ENCODE assay signal across 8 mouse cellular contexts in genomic region chr1:75210136-75211087, GRCm38 (mm10). TPM values are rescaled to one million over a fixed set of nuclear protein-coding genes. Genes with fewer than 3 reads are reported as not detected.
A peak's percentile ranks its signal among the peaks of the same experiment; 100 is the strongest.
DNase-seq lines count a peak whose midpoint lies in the region; ATAC-seq and TF ChIP-seq lines count a peak whose summit lies in the region.

Gene Glb1l (minus strand): TSS chr1:75210813.
Gene Stk16 (plus strand): TSS chr1:75210838.

- TF ChIP-seq RAD21 in CH12.LX (IDR thresholded peaks at IDR 0.05; ENCODE audit: low read depth, low read length) = no peak

- H3K27ac ChIP-seq in CH12.LX (ENCODE audit: insufficient read depth, low read depth) = no peak within 1 kb of the TSS
- H3K27ac ChIP-seq in forebrain, embryonic 12.5 days = no peak within 1 kb of the TSS
- H3K27ac ChIP-seq in heart, postnatal 0 days (ENCODE audit: low read depth) = peak within 1 kb of the TSS; percentile 59
- H3K27ac ChIP-seq in liver, embryonic 16.5 days (ENCODE audit: low read length) = peak within 1 kb of the TSS; percentile 97
- H3K27ac ChIP-seq in neural tube, embryonic 13.5 days (replicated peaks) = 0 out of 2 replicates have a peak within 1 kb of the TSS, but pooled peaks have one; percentile 25
- H3K27ac ChIP-seq in testis, adult 2 months (ENCODE audit: control insufficient read depth, insufficient read depth, low read depth, low read length) = peak within 1 kb of the TSS; percentile 97

- dilution Hi-C loops in CH12.LX (cut with MboI; ENCODE audit: extremely low pct_ligation_motif_present, extremely low pct_unique_long_range_greater_than_20kb, low sequenced_read_pairs) = no loop called here

- 6% methylated on average over 42 of the region's 42 CpGs for WGBS in forebrain, embryonic 12.5 days
- 5% methylated on average over 42 of the region's 42 CpGs for WGBS in heart, postnatal 0 days
- 5% methylated on average over 42 of the region's 42 CpGs for WGBS in liver, embryonic 16.5 days (ENCODE audit: insufficient replicate concordance)
- 6% methylated on average over 42 of the region's 42 CpGs for whole genome bisulfite sequencing in neural tube, embryonic 13.5 days

- H3K27me3 ChIP-seq in CH12.LX (replicated peaks) = no peaks in the 10 kb centered on the region
- H3K27me3 ChIP-seq in forebrain, embryonic 12.5 days = peaks cover 9% of the 10 kb centered on the region
- H3K27me3 ChIP-seq in heart, postnatal 0 days (ENCODE audit: control insufficient read depth, insufficient read depth, low read length) = no peaks in the 10 kb centered on the region
- H3K27me3 ChIP-seq in liver, embryonic 16.5 days (ENCODE audit: control insufficient read depth, insufficient read depth, low read depth, low read length) = no peaks in the 10 kb centered on the region
- H3K27me3 ChIP-seq in neural tube, embryonic 13.5 days = peaks cover 12% of the 10 kb centered on the region
- no peaks in the 10 kb centered on the region for H3K27me3 ChIP-seq in testis, adult 2 months (ENCODE audit: control insufficient read depth, insufficient read depth, low read length)

- H3K4me1 ChIP-seq in CH12.LX (ENCODE audit: control insufficient read depth in 1 of 2, insufficient read depth in 2 of 2) = peaks cover 9 to 63% of the 10 kb centered on the region in 2 experiments
- peaks cover 39% of the 10 kb centered on the region for H3K4me1 ChIP-seq in forebrain, embryonic 12.5 days
- H3K4me1 ChIP-seq in heart, postnatal 0 days (ENCODE audit: control insufficient read depth, insufficient read depth) = peaks cover 29% of the 10 kb centered on the region
- H3K4me1 ChIP-seq in liver, embryonic 16.5 days (ENCODE audit: control insufficient read depth, low read depth, low read length) = peaks cover 63% of the 10 kb centered on the region
- peaks cover 45% of the 10 kb centered on the region for H3K4me1 ChIP-seq in neural tube, embryonic 13.5 days (replicated peaks)
- peaks cover 9% of the 10 kb centered on the region for H3K4me1 ChIP-seq in testis, adult 2 months (ENCODE audit: control insufficient read depth, insufficient read depth, low read length)

- H3K9me3 ChIP-seq in CH12.LX (replicated peaks; ENCODE audit: low read length) = no peaks in the 10 kb centered on the region
- H3K9me3 ChIP-seq in forebrain, embryonic 12.5 days = no peaks in the 10 kb centered on the region
- H3K9me3 ChIP-seq in heart, postnatal 0 days (replicated peaks; ENCODE audit: control insufficient read depth, low read length) = no peaks in the 10 kb centered on the region
- no peaks in the 10 kb centered on the region for H3K9me3 ChIP-seq in liver, embryonic 16.5 days (replicated peaks; ENCODE audit: control insufficient read depth, low read length)
- no peaks in the 10 kb centered on the region for H3K9me3 ChIP-seq in neural tube, embryonic 13.5 days

- peak within 1 kb of the TSS; percentile 93 for H3K9ac ChIP-seq in CH12.LX (ENCODE audit: insufficient read depth, low read depth)
- H3K9ac ChIP-seq in forebrain, embryonic 12.5 days = peak within 1 kb of the TSS; percentile 81
- H3K9ac ChIP-seq in heart, postnatal 0 days (replicated peaks; ENCODE audit: low read depth, low read length) = peak within 1 kb of the TSS; percentile 92
- peak within 1 kb of the TSS; percentile 94 for H3K9ac ChIP-seq in liver, embryonic 16.5 days (ENCODE audit: low read depth, low read length)
- peak within 1 kb of the TSS; percentile 96 for H3K9ac ChIP-seq in neural tube, embryonic 13.5 days

- no peak for TF ChIP-seq EP300 in CH12.LX (IDR thresholded peaks at IDR 0.05; ENCODE audit: low read length)
- peak; percentile 33; the same call in 1 of the 2 replicates for TF ChIP-seq EP300 in heart, postnatal 0 days (IDR thresholded peaks at IDR 0.05; ENCODE audit: low read depth)

- ATAC-seq in forebrain, embryonic 12.5 days (ENCODE audit: low FRiP score) = peak; percentile 96
- peak; percentile 91 for ATAC-seq in heart, postnatal 0 days (ENCODE audit: insufficient read depth, low read depth)
- ATAC-seq in liver, embryonic 16.5 days (ENCODE audit: low read depth) = peak; percentile 92
- ATAC-seq in neural tube, embryonic 13.5 days (ENCODE audit: low read depth) = peak; percentile 94

- peaks cover 33 to 46% of the 10 kb centered on the region in 2 experiments for H3K36me3 ChIP-seq in CH12.LX (replicated peaks in 1 of 2; ENCODE audit: control insufficient read depth in 1 of 2, insufficient read depth in 1 of 2, low read length in 1 of 2)
- peaks cover 35% of the 10 kb centered on the region for H3K36me3 ChIP-seq in forebrain, embryonic 12.5 days (replicated peaks)
- H3K36me3 ChIP-seq in heart, postnatal 0 days (replicated peaks; ENCODE audit: control insufficient read depth, insufficient read depth, low read length) = peaks cover 31% of the 10 kb centered on the region
- peaks cover 27% of the 10 kb centered on the region for H3K36me3 ChIP-seq in liver, embryonic 16.5 days (ENCODE audit: control insufficient read depth, insufficient read depth)
- H3K36me3 ChIP-seq in neural tube, embryonic 13.5 days = peaks cover 36% of the 10 kb centered on the region
- peaks cover 2% of the 10 kb centered on the region; the same call in 1 of the 2 replicates for H3K36me3 ChIP-seq in testis, adult 2 months (ENCODE audit: control insufficient read depth, insufficient read depth, low read length)

- peak within 1 kb of the TSS; percentile 74 for H3K4me2 ChIP-seq in CH12.LX (ENCODE audit: insufficient read depth, low read depth, poor library complexity, severe bottlenecking)
- H3K4me2 ChIP-seq in forebrain, embryonic 12.5 days = peak within 1 kb of the TSS; percentile 96
- H3K4me2 ChIP-seq in heart, postnatal 0 days (ENCODE audit: low read depth, low read length) = peak within 1 kb of the TSS; percentile 89
- H3K4me2 ChIP-seq in liver, embryonic 16.5 days (ENCODE audit: low read depth, low read length) = peak within 1 kb of the TSS; percentile 97
- peak within 1 kb of the TSS; percentile 96 for H3K4me2 ChIP-seq in neural tube, embryonic 13.5 days

- H3K4me3 ChIP-seq in CH12.LX (replicated peaks in 1 of 3; ENCODE audit: low read depth in 2 of 3, low read length in 2 of 3, poor library complexity in 1 of 3) = peak within 1 kb of the TSS; percentile 83 to 96 (median 91)
- H3K4me3 ChIP-seq in forebrain, embryonic 12.5 days (replicated peaks) = peak within 1 kb of the TSS; percentile 74
- peak within 1 kb of the TSS; percentile 91 for H3K4me3 ChIP-seq in heart, postnatal 0 days (ENCODE audit: low read depth, low read length)
- peak within 1 kb of the TSS; percentile 97 for H3K4me3 ChIP-seq in liver, embryonic 16.5 days (ENCODE audit: low read depth, low read length)
- H3K4me3 ChIP-seq in neural tube, embryonic 13.5 days = peak within 1 kb of the TSS; percentile 93
- peak within 1 kb of the TSS; percentile 99 for H3K4me3 ChIP-seq in testis, adult 2 months (ENCODE audit: control insufficient read depth, low read depth, low read length)

- H3K79me2 ChIP-seq in CH12.LX (replicated peaks; ENCODE audit: control insufficient read depth, extremely low read depth, insufficient read depth, poor library complexity, severe bottlenecking) = peaks cover 18% of the 10 kb centered on the region

- TF ChIP-seq POLR2A in CH12.LX (IDR thresholded peaks at IDR 0.05; ENCODE audit: low read depth, low read length) = peak; percentile 93
- peak; percentile 97 for TF ChIP-seq POLR2A in testis, adult 2 months (IDR thresholded peaks at IDR 0.05; ENCODE audit: control insufficient read depth, low read depth, low read length)

- TF ChIP-seq CTCF in CH12.LX (conservative IDR thresholded peaks at IDR 0.05 in 1 of 2, IDR thresholded peaks at IDR 0.05 in 1 of 2; ENCODE audit: low read depth in 2 of 2, low read length in 2 of 2) = no peak
- no peak for TF ChIP-seq CTCF in heart, postnatal 0 days (IDR thresholded peaks at IDR 0.05; ENCODE audit: low read depth)
- TF ChIP-seq CTCF in testis, adult 2 months (IDR thresholded peaks at IDR 0.05; ENCODE audit: control insufficient read depth, insufficient read depth, insufficient replicate concordance, low read depth, low read length) = no peak

- in situ Hi-C loops in CH12.LX (cut with MboI; ENCODE audit: low pct_ligation_motif_present, low pct_unique_long_range_greater_than_20kb, low sequenced_read_pairs) = no loop called here

- peak; percentile 96 for DNase-seq in CH12.LX (ENCODE audit: extremely low read depth)
- peak; percentile 96 for DNase-seq in c-Kit-positive CD71-positive TER-119-negative erythroid progenitor cells, embryonic 14.5 days (ENCODE audit: low read depth)
- peak; percentile 95 for DNase-seq in heart, postnatal 0 days (ENCODE audit: low spot score)
- DNase-seq in kidney, postnatal 4 days = peak; percentile 98

TF ChIP-seq in CH12.LX, 34 proteins besides CTCF, POLR2A, EP300 and RAD21 (continues in another document):
- TF ChIP-seq USF2 (conservative IDR thresholded peaks at IDR 0.05; ENCODE audit: low read depth, low read length) (no peak), MAFK (IDR thresholded peaks at IDR 0.05; ENCODE audit: insufficient replicate concordance, low read length) (no peak), ZNF384 (IDR thresholded peaks at IDR 0.05; ENCODE audit: low read depth, low read length) (no peak), NELFE (IDR thresholded peaks at IDR 0.05; ENCODE audit: low read depth, low read length) (peak; percentile 84), CHD2 (IDR thresholded peaks at IDR 0.05; ENCODE audit: low read length) (no peak), SIN3A (IDR thresholded peaks at IDR 0.05; ENCODE audit: low read length) (peak; percentile 99)

RNA-seq across cellular contexts. Expression of gene Glb1l, which starts in this region (rescaled TPM):
- total RNA-seq in CH12.LX (2012; rRNA removed) = 3.6 and 4.6 TPM in 2 replicates
- total RNA-seq in CH12.LX (2014; rRNA removed) = 2.4 and 5.0 TPM in 2 replicates
- polyA plus RNA-seq in CH12.LX (2012; ENCODE audit: insufficient read length, low read depth) = 10.0 and 10.8 TPM in 2 replicates
- polyA plus RNA-seq in forebrain, embryonic 12.5 days (2016; fragmentation: Nextera tagmentation; extraction: Ambion mirVana) = 22.6 and 22.7 TPM in 2 replicates
- total RNA-seq in heart, postnatal 0 days (2014; rRNA removed; ENCODE audit: low replicate concordance) = 9.8 and 11.3 TPM in 2 replicates
- polyA plus RNA-seq in heart, postnatal 0 days (2015; fragmentation: Nextera tagmentation; extraction: Ambion mirVana) = 3.6 and 3.8 TPM in 2 replicates
- polyA plus RNA-seq in liver, embryonic 16.5 days (2015; fragmentation: Nextera tagmentation; extraction: Ambion mirVana) = 3.7 and 3.9 TPM in 2 replicates
- polyA plus RNA-seq in neural tube, embryonic 13.5 days (2015; fragmentation: Nextera tagmentation; extraction: Ambion mirVana) = 16.6 and 19.7 TPM in 2 replicates
- polyA plus RNA-seq in testis, adult 2 months (2012; rRNA removed) = 117 and 129 TPM in 2 replicates

RNA-seq across cellular contexts. Expression of gene Stk16, which starts in this region (rescaled TPM):
- 48.6 and 64.1 TPM in 2 replicates for total RNA-seq in CH12.LX (2012; rRNA removed)
- total RNA-seq in CH12.LX (2014; rRNA removed) = 58.2 and 60.6 TPM in 2 replicates
- polyA plus RNA-seq in CH12.LX (2012; ENCODE audit: insufficient read length, low read depth) = 61.4 and 67.3 TPM in 2 replicates
- polyA plus RNA-seq in forebrain, embryonic 12.5 days (2016; fragmentation: Nextera tagmentation; extraction: Ambion mirVana) = 122 and 132 TPM in 2 replicates
- 75.9 and 90.1 TPM in 2 replicates for total RNA-seq in heart, postnatal 0 days (2014; rRNA removed; ENCODE audit: low replicate concordance)
- polyA plus RNA-seq in heart, postnatal 0 days (2015; fragmentation: Nextera tagmentation; extraction: Ambion mirVana) = 57.4 and 62.5 TPM in 2 replicates
- polyA plus RNA-seq in liver, embryonic 16.5 days (2015; fragmentation: Nextera tagmentation; extraction: Ambion mirVana) = 73.3 and 73.4 TPM in 2 replicates
- 128 and 138 TPM in 2 replicates for polyA plus RNA-seq in neural tube, embryonic 13.5 days (2015; fragmentation: Nextera tagmentation; extraction: Ambion mirVana)
- polyA plus RNA-seq in testis, adult 2 months (2012; rRNA removed) = 205 and 207 TPM in 2 replicates

Comparison
In these comparisons a context has a peak if more than half of its experiments do, and no peak if none do; other contexts are left out.
1. H3K27ac ChIP-seq: peak in heart, postnatal 0 days (single experiment), liver, embryonic 16.5 days (single experiment), neural tube, embryonic 13.5 days (single experiment) and testis, adult 2 months (single experiment); none in CH12.LX (single experiment) and forebrain, embryonic 12.5 days (single experiment).
2. Peak in every context shown above with its lines, with median percentiles within 50 percentile points of each other: DNase-seq, H3K4me2 ChIP-seq, H3K4me3 ChIP-seq, H3K9ac ChIP-seq and ATAC-seq.